Mouse (Mus musculus) liver, embryonic 13.5 days (tissue): ENCODE data around the gene Gm364. TPM values are rescaled to one million over a fixed set of nuclear protein-coding genes. Genes with fewer than 3 reads are reported as not detected.
A peak's percentile ranks its signal among the peaks of the same experiment; 100 is the strongest.

Source experiments
- ATAC-seq: fragments of 200-750 bp; cut with Nextera tagmentation; 2 replicates; pipeline ENCODE4 v1.8.0; 2017; ENCODE audit warnings: low read depth, mild to moderate bottlenecking, moderate number of reproducible peaks, moderate library complexity
- DNase-seq: peaks from one replicate; pipeline ENCODE4 v3.0.0; 2022
- H3K27ac ChIP-seq: fragments of 300-500 bp; sonication (generic); 2 replicates; pipeline ENCODE4 v1.5.1; 2015; ENCODE audit warnings: moderate library complexity, mild to moderate bottlenecking, inconsistent platforms
- H3K27me3 ChIP-seq: fragments of 300-500 bp; sonication (generic); 2 replicates; pipeline ENCODE4 v1.6.1; 2015; ENCODE audit warnings: mild to moderate bottlenecking, inconsistent platforms
- H3K36me3 ChIP-seq: fragments of 300-500 bp; sonication (generic); 2 replicates; pipeline ENCODE4 v1.6.1; 2015; ENCODE audit warnings: mild to moderate bottlenecking, inconsistent platforms
- H3K4me1 ChIP-seq: fragments of 300-500 bp; sonication (generic); replicated peaks from 2 replicates; pipeline ENCODE4 v1.6.1; 2015; ENCODE audit warnings: inconsistent platforms
- H3K4me2 ChIP-seq: fragments of 300-500 bp; sonication (generic); 2 replicates; pipeline ENCODE4 v1.6.1; 2015; ENCODE audit warnings: inconsistent platforms, mild to moderate bottlenecking, moderate library complexity
- H3K4me3 ChIP-seq: fragments of 300-500 bp; sonication (generic); replicated peaks from 2 replicates; pipeline ENCODE4 v1.5.1; 2015; ENCODE audit warnings: mild to moderate bottlenecking, inconsistent platforms
- H3K9ac ChIP-seq: fragments of 300-500 bp; sonication (generic); 2 replicates; pipeline ENCODE4 v1.6.1; 2015; ENCODE audit warnings: mild to moderate bottlenecking, inconsistent platforms
- H3K9me3 ChIP-seq: fragments of 300-500 bp; sonication (generic); replicated peaks from 2 replicates; pipeline ENCODE4 v1.6.1; 2016; ENCODE audit warnings: inconsistent platforms
- WGBS: fragments of 180-500 bp; shearing (Covaris S2); methylation state at CpG from one replicate; pipeline ENCODE4 v1.1.7; 2015; ENCODE audit not compliant: insufficient replicate concordance; 5-methylcytosine and 5-hydroxymethylcytosine counted together
- polyA plus RNA-seq: library from polyadenylated mRNA; unstranded; fragments of >200 nt; fragmentation: Nextera tagmentation; extraction: Ambion mirVana; gene quantifications from 2 replicates; pipeline ENCODE4 v1.2.1, GENCODE M21; 2015

Gm364 gene
- polyA plus RNA-seq: not detected in 2 replicates

DNA sequence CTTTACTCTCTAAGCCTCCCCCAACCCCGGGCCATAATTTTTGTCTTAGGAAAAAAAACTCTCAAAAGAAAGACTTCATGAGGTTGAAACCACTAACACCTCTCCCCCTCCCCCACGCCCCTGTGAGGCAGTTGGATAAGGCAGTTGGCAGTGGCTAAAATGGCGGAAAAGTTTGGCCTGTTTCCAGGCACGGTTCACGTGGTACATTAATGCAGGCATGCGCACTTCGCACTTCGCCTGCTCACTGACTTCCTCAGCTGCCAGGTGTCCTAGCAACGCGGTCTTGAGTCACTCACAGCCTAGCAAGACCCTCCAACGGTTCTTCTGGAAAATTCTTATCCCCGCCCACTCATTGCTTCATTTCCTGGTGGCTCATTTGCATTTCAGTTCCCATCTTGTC is at the start of gene Gm364:
Gene Gm364 (plus strand): TSS at position 386 of the 400 bp plus-strand sequence.
- Histone ChIP-seq H3K9me3 (no peaks in the 10 kb centered on the region), H3K4me1 (no peaks in the 10 kb centered on the region), H3K27ac (no peak within 1 kb of the TSS), H3K4me2 (no peak within 1 kb of the TSS), H3K36me3 (no peaks in the 10 kb centered on the region), H3K27me3 (no peaks in the 10 kb centered on the region), H3K9ac (no peak within 1 kb of the TSS), H3K4me3 (no peak within 1 kb of the TSS)
- no peak for DNase-seq
- no peak for ATAC-seq
- WGBS: 77% methylated on average over 12 of the region's 12 CpGs

DNA sequence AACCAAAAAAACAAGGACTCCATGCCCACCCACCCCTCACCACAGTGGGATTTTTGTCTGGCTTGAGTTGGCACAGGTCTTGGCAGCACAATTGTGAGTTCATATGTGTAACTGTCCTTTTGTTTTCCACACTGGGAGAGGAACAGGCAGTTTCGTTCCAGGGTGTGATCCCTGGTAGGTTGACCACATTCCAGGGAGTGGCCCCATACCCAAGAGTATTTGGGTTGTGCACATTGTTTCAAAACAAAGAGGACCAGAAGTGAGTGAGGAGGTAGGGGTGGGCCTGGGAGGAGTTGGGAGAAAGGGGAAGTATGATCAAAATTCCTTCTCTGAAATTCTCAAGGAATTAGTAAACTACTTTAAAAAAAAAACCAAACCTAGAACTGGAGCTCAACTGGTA is 49.6 kb upstream of the Gm364 start:
- Histone ChIP-seq H3K4me2 (no peak overlapping the region), H3K9ac (no peak overlapping the region), H3K9me3 (no peaks in the 10 kb centered on the region), H3K27ac (no peak overlapping the region), H3K27me3 (no peaks in the 10 kb centered on the region), H3K4me1 (peaks cover 19% of the 10 kb centered on the region), H3K4me3 (no peak overlapping the region), H3K36me3 (no peaks in the 10 kb centered on the region)
- WGBS: 52% methylated on average over 1 of the region's 1 CpGs
- ATAC-seq (no peak), DNase-seq (no peak)

DNA sequence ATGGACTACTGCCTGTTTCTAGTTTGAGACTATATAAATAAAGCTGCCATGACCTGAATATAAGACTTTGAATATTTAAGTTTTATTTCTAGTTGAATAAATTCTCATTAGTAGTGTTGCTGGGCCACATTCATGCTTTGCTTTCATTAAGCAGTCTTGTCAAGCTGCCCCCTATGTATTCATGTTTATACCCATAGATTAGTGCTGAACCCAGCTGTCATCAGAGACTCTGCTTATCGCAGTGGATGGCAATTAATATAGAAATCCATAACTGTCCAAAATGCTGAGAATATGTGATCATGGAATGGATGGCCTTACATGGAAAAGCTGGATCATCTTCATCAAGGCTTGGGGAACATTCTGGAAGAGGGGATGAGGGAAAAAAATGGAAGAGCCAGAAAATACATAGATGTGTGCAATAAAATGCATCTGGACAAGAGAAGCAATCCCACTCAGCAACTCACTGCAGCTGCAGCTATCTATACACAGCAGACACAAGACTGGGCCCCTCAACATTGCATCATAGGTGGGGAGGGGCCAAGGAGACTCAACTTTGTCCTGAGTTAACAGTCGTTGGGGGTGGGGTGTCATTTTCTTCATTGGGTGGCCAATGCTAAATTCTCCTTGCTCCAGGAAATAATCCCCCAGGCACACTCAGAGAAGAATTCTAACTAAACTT is 43.9 kb upstream of the Gm364 start:
- Histone ChIP-seq H3K4me1 (peaks cover 34% of the 10 kb centered on the region), H3K9me3 (no peaks in the 10 kb centered on the region), H3K27ac (peak overlapping the region; percentile 93), H3K4me2 (peak overlapping the region; percentile 43), H3K9ac (peak overlapping the region; percentile 39; the same call in 1 of the 2 replicates), H3K4me3 (no peak overlapping the region), H3K27me3 (no peaks in the 10 kb centered on the region), H3K36me3 (no peaks in the 10 kb centered on the region)
- peak; percentile 98 for ATAC-seq
- 33% methylated on average over 2 of the region's 2 CpGs for WGBS
- peak; percentile 75 for DNase-seq

- H3K9ac ChIP-seq: peak overlapping the region; percentile 36; the same call in 1 of the 2 replicates
- H3K4me2 ChIP-seq: no peak overlapping the region
- H3K9me3 ChIP-seq: no peaks in the 10 kb centered on the region
- WGBS: 61% methylated on average over 4 of the region's 4 CpGs
- H3K27ac ChIP-seq: peak overlapping the region; percentile 85
- no peaks in the 10 kb centered on the region for H3K27me3 ChIP-seq
- H3K4me3 ChIP-seq: no peak overlapping the region
- DNase-seq (no peak), ATAC-seq (no peak)
- H3K4me1 ChIP-seq: peaks cover 38% of the 10 kb centered on the region
- H3K36me3 ChIP-seq: peaks cover 13% of the 10 kb centered on the region
These were observed 36.0 kb upstream of the Gm364 start for GRCm38 (mm10) chrX:57372965-57373364.

GRCm38 (mm10) chrX:57373543-57373942 is 35.4 kb upstream of the Gm364 start:
- Histone ChIP-seq H3K4me1 (peaks cover 38% of the 10 kb centered on the region), H3K4me3 (no peak overlapping the region), H3K27ac (peak overlapping the region; percentile 85), H3K36me3 (peaks cover 17% of the 10 kb centered on the region), H3K9me3 (no peaks in the 10 kb centered on the region), H3K9ac (peak overlapping the region; percentile 47), H3K4me2 (peak overlapping the region; percentile 48), H3K27me3 (no peaks in the 10 kb centered on the region)
- 35% methylated on average over 2 of the region's 2 CpGs for WGBS
- ATAC-seq (peak; percentile 98), DNase-seq (peak; percentile 56)

DNA sequence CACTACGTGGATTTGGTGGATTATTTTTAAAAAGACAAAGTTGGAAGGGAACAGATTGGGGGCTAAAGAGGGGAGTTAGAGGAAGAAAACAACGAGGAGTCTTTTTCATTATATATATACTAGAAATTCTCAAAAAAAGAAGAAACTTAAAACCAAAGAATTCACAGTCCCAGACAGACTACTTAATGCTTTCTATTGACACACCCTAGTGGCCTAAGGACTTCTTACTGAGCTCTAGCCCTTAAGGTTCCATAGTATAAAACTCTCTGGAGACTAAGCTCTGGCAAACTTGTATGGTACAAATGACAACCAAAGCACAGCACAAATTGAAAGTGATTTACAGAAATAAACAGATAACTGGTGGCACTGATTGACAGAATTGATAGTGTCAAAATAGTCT is 34.9 kb upstream of the Gm364 start:
- 41% methylated on average over 2 of the region's 2 CpGs for WGBS
- ATAC-seq (no peak), DNase-seq (no peak)
- H3K4me3 ChIP-seq: no peak overlapping the region
- no peaks in the 10 kb centered on the region for H3K9me3 ChIP-seq
- H3K4me2 ChIP-seq: peak overlapping the region; percentile 48
- H3K9ac ChIP-seq: peak overlapping the region; percentile 47
- H3K27me3 ChIP-seq: no peaks in the 10 kb centered on the region
- H3K36me3 ChIP-seq: peaks cover 20% of the 10 kb centered on the region
- peak overlapping the region; percentile 85 for H3K27ac ChIP-seq
- peaks cover 38% of the 10 kb centered on the region for H3K4me1 ChIP-seq

DNA sequence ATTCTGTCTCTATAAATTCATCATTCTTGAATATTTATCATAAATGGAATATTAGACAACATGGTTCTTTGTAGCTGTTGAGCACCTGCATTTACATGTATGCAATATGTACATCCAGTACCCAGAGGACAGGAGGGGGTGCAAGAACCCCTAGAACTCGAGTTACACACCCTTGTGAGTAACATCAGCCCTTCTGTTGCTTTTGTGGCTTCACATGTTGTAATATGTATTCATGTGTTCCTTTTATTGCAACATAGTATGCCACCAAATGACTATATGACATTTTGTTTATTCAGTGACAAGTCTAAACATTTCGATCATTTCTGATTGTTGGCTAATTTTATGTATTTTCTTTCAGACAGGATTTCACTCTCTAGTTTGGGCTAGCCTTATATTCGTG is 31.9 kb upstream of the Gm364 start:
- H3K4me3 ChIP-seq: no peak overlapping the region
- no peaks in the 10 kb centered on the region for H3K27me3 ChIP-seq
- ATAC-seq: no peak
- H3K4me2 ChIP-seq: no peak overlapping the region
- WGBS: 72% methylated on average over 3 of the region's 3 CpGs
- peaks cover 24% of the 10 kb centered on the region for H3K4me1 ChIP-seq
- no peak overlapping the region for H3K9ac ChIP-seq
- DNase-seq: no peak
- H3K27ac ChIP-seq: no peak overlapping the region
- no peaks in the 10 kb centered on the region for H3K9me3 ChIP-seq
- peaks cover 45% of the 10 kb centered on the region for H3K36me3 ChIP-seq

DNA sequence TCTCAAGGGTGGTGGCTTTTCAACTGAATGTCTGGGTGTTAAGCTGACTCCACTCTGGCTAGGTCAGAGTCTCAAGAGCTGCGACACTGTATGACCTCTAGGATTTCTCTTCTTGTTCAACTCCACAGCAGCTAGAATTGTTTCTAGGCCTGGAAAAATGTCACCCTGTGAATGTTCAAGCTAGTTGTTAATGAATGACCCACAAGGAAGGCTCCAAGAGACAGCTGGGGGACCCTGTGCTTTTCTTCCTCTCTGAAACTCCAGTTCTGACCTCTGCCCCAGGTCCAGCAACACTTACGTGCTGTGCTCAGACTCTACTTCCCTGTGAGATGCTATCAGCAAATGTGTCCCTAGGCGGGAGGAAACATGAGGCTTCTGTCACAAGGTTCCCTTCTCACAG is 30.4 kb upstream of the Gm364 start:
- DNase-seq: no peak
- no peak overlapping the region; the same call in 1 of the 2 replicates for H3K27ac ChIP-seq
- peaks cover 53% of the 10 kb centered on the region for H3K36me3 ChIP-seq
- H3K9me3 ChIP-seq: no peaks in the 10 kb centered on the region
- no peak overlapping the region for H3K9ac ChIP-seq
- ATAC-seq: no peak
- no peak overlapping the region for H3K4me3 ChIP-seq
- 77% methylated on average over 3 of the region's 3 CpGs for WGBS
- no peak overlapping the region for H3K4me2 ChIP-seq
- H3K4me1 ChIP-seq: peaks cover 9% of the 10 kb centered on the region
- no peaks in the 10 kb centered on the region for H3K27me3 ChIP-seq

GRCm38 (mm10) chrX:57380915-57381314 is 28.0 kb upstream of the Gm364 start:
- H3K4me3 ChIP-seq: no peak overlapping the region
- H3K27ac ChIP-seq: no peak overlapping the region
- H3K36me3 ChIP-seq: peaks cover 75% of the 10 kb centered on the region
- WGBS: 74% methylated on average over 5 of the region's 5 CpGs
- no peaks in the 10 kb centered on the region for H3K4me1 ChIP-seq
- no peak for DNase-seq
- H3K9ac ChIP-seq: no peak overlapping the region
- no peaks in the 10 kb centered on the region for H3K27me3 ChIP-seq
- no peak for ATAC-seq
- H3K4me2 ChIP-seq: no peak overlapping the region
- H3K9me3 ChIP-seq: no peaks in the 10 kb centered on the region

DNA sequence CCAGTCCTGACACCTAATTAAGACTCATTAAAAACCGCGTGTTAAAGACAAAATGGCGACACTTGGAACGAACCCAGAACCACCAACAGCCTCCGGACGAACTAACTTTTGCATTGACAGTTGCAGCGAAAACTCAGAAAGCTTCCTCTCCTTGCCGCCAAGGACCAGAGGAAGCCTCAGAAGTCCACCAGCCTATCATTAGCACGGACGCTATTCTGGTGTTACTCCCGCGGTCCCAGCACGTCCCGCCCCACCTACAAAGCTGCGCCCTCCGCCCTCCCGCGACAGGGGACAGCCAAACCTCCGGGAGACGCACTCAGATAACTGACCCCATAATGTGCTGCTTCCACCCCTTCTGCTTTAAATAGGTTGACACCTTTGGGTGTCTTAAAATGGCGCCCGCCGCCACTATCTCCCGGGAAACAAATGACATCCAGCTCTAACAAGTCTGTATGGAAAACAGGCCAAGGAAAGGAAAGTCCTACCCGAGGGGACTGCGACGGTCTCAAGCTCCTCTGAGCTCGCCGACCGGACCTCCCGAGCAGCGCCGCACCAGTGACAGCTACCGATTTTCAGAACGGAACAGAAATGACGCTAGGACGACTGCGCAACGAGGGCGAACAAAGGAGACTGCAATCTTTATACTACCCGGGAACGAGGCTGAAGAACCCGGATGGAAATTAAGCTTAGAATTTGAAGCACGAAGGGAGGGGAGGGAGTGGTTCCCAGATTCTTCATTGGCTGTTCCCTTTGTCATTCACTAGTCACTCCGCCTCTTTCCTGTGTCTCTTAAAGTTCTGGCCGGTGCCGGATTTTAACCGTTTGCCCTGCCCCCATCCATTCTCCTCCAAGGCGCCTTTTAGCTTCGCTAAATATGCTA is 16.3 kb upstream of the Gm364 start, which contains the start of gene Rbmx:
Gene Rbmx (minus strand): TSS at position 670 of the 880 bp plus-strand sequence.
- H3K36me3 ChIP-seq: peaks cover 29% of the 10 kb centered on the region
- no peaks in the 10 kb centered on the region for H3K27me3 ChIP-seq
- no peaks in the 10 kb centered on the region for H3K9me3 ChIP-seq
- ATAC-seq: peak; percentile 93
- DNase-seq: peak; percentile 75
- peaks cover 3% of the 10 kb centered on the region; the same call in 1 of the 2 replicates for H3K4me1 ChIP-seq
- peak within 1 kb of the TSS; percentile 69 for H3K4me3 ChIP-seq
- H3K27ac ChIP-seq: peak within 1 kb of the TSS; percentile 93
- WGBS: 11% methylated on average over 50 of the region's 50 CpGs
- H3K4me2 ChIP-seq: peak within 1 kb of the TSS; percentile 64
- H3K9ac ChIP-seq: peak within 1 kb of the TSS; percentile 78

- ATAC-seq (no peak), DNase-seq (no peak)
- peaks cover 3% of the 10 kb centered on the region; the same call in 1 of the 2 replicates for H3K4me1 ChIP-seq
- H3K27me3 ChIP-seq: no peaks in the 10 kb centered on the region
- no peaks in the 10 kb centered on the region for H3K9me3 ChIP-seq
- H3K27ac ChIP-seq: no peak overlapping the region
- H3K4me3 ChIP-seq: peak overlapping the region; percentile 69
- peak overlapping the region; percentile 78; the same call in 1 of the 2 replicates for H3K9ac ChIP-seq
- peak overlapping the region; percentile 64 for H3K4me2 ChIP-seq
- WGBS: 25% methylated on average over 7 of the region's 7 CpGs
- peaks cover 22% of the 10 kb centered on the region for H3K36me3 ChIP-seq
These were observed 15.5 kb upstream of the Gm364 start for GRCm38 (mm10) chrX:57393412-57393811.
